Mouse (Mus musculus): ENCODE measurements around the gene Abhd16a. TPM values are rescaled to one million over a fixed set of nuclear protein-coding genes. Genes with fewer than 3 reads are reported as not detected.

Gene Abhd16a
- polyA plus RNA-seq, 1 experiment: 64.7 TPM

DNA sequence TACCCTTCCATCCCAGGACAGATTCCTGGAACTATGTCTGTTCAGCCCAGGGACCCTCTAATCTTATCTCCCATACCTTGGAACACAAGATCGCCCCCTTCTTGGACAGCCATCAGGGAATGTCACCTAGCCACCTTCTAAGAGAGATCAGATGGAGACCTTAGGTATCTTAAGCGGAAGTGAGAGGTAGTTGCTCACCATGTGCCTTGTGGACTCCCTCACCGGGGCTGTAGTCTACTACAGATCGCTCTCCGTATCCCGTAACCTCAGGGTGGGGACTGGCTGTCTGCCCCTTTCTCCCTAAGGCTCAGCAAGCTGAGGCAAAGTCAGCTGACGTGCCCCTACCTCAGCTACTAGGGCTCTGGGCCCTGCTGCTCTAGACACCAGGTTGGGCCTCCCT, 15.0 kb downstream of the Abhd16a start:
- Histone ChIP-seq H3K79me2 (ENCODE audit: control insufficient read depth, insufficient read depth) (no peaks in the 10 kb centered on the region), H3ac (ENCODE audit: control insufficient read depth, insufficient read length) (no peak overlapping the region), H3K4me2 (ENCODE audit: low read depth) (no peak overlapping the region), H3K36me3 (ENCODE audit: control insufficient read depth, insufficient read depth) (peaks cover 4% of the 10 kb centered on the region), H3K27me3 (ENCODE audit: control insufficient read depth, insufficient read depth, insufficient read length) (no peaks in the 10 kb centered on the region), H3K4me3 (no peak overlapping the region)
- TF ChIP-seq POLR2AphosphoS2 (IDR thresholded peaks at IDR 0.05; ENCODE audit: insufficient read length, low read depth) (no peak), SRF (IDR thresholded peaks at IDR 0.05; ENCODE audit: control insufficient read depth, insufficient read length, low read depth) (no peak), CEBPB (IDR thresholded peaks at IDR 0.05; ENCODE audit: insufficient read depth, poor library complexity, severe bottlenecking) (no peak), E2F4 (IDR thresholded peaks at IDR 0.05; ENCODE audit: insufficient read depth) (no peak), TCF12 (IDR thresholded peaks at IDR 0.05; ENCODE audit: insufficient read depth, poor library complexity, severe bottlenecking) (no peak), MAX (IDR thresholded peaks at IDR 0.05; ENCODE audit: low read depth) (no peak), USF1 (IDR thresholded peaks at IDR 0.05; ENCODE audit: low read depth) (no peak), REST (IDR thresholded peaks at IDR 0.05; ENCODE audit: insufficient read depth, insufficient read length) (no peak), POLR2A (IDR thresholded peaks at IDR 0.05; ENCODE audit: insufficient read length, low read depth) (no peak), MYOD1 (IDR thresholded peaks at IDR 0.05; ENCODE audit: control insufficient read depth in 1 of 3, insufficient read length in 2 of 3, low read depth in 2 of 3) (no peak)

DNA sequence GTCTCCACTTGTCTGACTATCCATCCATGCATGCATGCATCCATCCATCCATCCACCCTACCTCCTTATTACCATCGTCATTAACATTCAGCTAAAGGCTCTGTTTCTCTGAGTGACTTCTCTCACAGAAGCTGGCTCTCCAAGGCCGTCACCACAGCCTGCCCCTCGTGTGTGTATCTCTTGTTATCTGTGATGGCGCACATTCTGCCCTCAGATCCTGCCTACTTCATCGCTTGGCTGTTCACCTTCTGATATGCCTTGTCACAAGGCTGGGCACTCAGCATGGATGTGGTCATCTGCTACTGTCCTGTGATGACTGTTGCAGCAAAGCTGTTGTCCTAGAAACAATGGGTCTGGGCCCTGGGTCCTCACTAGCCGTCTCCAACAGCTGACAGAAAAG, 15.7 kb downstream of the Abhd16a start:
- H3K4me2 ChIP-seq (ENCODE audit: low read depth): no peak overlapping the region
- TF ChIP-seq POLR2A (IDR thresholded peaks at IDR 0.05; ENCODE audit: insufficient read length, low read depth): no peak
- no peak for TF ChIP-seq MAX (IDR thresholded peaks at IDR 0.05; ENCODE audit: low read depth)
- no peak for TF ChIP-seq USF1 (IDR thresholded peaks at IDR 0.05; ENCODE audit: low read depth)
- TF ChIP-seq E2F4 (IDR thresholded peaks at IDR 0.05; ENCODE audit: insufficient read depth): no peak
- TF ChIP-seq SRF (IDR thresholded peaks at IDR 0.05; ENCODE audit: control insufficient read depth, insufficient read length, low read depth): no peak
- TF ChIP-seq REST (IDR thresholded peaks at IDR 0.05; ENCODE audit: insufficient read depth, insufficient read length): no peak
- no peak for TF ChIP-seq TCF3 (IDR thresholded peaks at IDR 0.05; ENCODE audit: insufficient read length, low read depth)
- no peak for TF ChIP-seq MYOD1 (IDR thresholded peaks at IDR 0.05; ENCODE audit: control insufficient read depth in 1 of 3, insufficient read length in 2 of 3, low read depth in 2 of 3)
- no peak for TF ChIP-seq TCF12 (IDR thresholded peaks at IDR 0.05; ENCODE audit: insufficient read depth, poor library complexity, severe bottlenecking)
- TF ChIP-seq MYOG (IDR thresholded peaks at IDR 0.05; ENCODE audit: control insufficient read depth in 1 of 3, insufficient read depth in 1 of 3, insufficient read length in 2 of 3, low read depth in 2 of 3): no peak
- TF ChIP-seq CEBPB (IDR thresholded peaks at IDR 0.05; ENCODE audit: insufficient read depth, poor library complexity, severe bottlenecking): no peak
- no peak for TF ChIP-seq POLR2AphosphoS2 (IDR thresholded peaks at IDR 0.05; ENCODE audit: insufficient read length, low read depth)
- peaks cover 4% of the 10 kb centered on the region for H3K36me3 ChIP-seq (ENCODE audit: control insufficient read depth, insufficient read depth)
- H3K27me3 ChIP-seq (ENCODE audit: control insufficient read depth, insufficient read depth, insufficient read length): no peaks in the 10 kb centered on the region
- no peak overlapping the region for H3K4me3 ChIP-seq
- no peak overlapping the region for H3ac ChIP-seq (ENCODE audit: control insufficient read depth, insufficient read length)
- H3K79me2 ChIP-seq (ENCODE audit: control insufficient read depth, insufficient read depth): no peaks in the 10 kb centered on the region

DNA sequence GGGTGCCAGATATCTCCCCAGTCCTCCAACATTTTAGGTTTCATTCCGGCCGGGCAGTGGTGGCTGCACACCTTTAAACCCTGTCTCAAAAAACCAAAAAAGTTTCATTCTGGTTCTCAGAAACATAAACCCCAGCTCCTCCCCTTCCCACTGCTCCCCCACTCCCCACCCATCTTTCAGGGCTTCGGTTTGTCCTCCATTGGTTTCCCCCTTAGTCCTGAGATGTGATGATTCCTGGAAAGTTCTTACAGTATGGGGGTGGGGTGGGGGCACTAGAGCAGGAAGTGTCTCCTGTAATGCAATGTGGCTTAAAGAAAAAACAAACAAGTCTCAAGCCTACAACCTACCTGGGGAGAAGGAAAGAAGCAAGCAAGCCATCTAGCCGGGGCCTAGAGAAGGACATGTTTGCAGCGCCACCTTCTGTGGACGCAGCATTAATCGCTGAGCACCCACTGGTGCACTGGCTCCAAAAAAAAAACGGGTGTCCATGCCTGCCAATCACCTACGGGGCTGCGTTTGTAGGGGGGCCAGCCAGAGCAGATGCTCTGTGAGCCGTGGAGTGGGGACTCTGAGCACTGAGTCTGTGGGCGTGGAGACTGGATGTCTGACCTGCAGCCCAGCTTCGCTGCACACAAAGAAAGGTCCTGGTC, 16.8 kb downstream of the Abhd16a start:
- Histone ChIP-seq H3K4me2 (ENCODE audit: low read depth) (no peak overlapping the region), H3K79me2 (ENCODE audit: control insufficient read depth, insufficient read depth) (no peaks in the 10 kb centered on the region), H3ac (ENCODE audit: control insufficient read depth, insufficient read length) (no peak overlapping the region), H3K36me3 (ENCODE audit: control insufficient read depth, insufficient read depth) (no peaks in the 10 kb centered on the region), H3K4me3 (no peak overlapping the region), H3K27me3 (ENCODE audit: control insufficient read depth, insufficient read depth, insufficient read length) (no peaks in the 10 kb centered on the region)
- TF ChIP-seq CEBPB (IDR thresholded peaks at IDR 0.05; ENCODE audit: insufficient read depth, poor library complexity, severe bottlenecking): no peak
- no peak for TF ChIP-seq USF1 (IDR thresholded peaks at IDR 0.05; ENCODE audit: low read depth)
- no peak for TF ChIP-seq SRF (IDR thresholded peaks at IDR 0.05; ENCODE audit: control insufficient read depth, insufficient read length, low read depth)
- TF ChIP-seq MYOD1 (IDR thresholded peaks at IDR 0.05; ENCODE audit: control insufficient read depth in 1 of 3, insufficient read length in 2 of 3, low read depth in 2 of 3): no peak
- TF ChIP-seq MAX (IDR thresholded peaks at IDR 0.05; ENCODE audit: low read depth): no peak
- no peak for TF ChIP-seq TCF12 (IDR thresholded peaks at IDR 0.05; ENCODE audit: insufficient read depth, poor library complexity, severe bottlenecking)
- no peak for TF ChIP-seq E2F4 (IDR thresholded peaks at IDR 0.05; ENCODE audit: insufficient read depth)
- TF ChIP-seq POLR2AphosphoS2 (IDR thresholded peaks at IDR 0.05; ENCODE audit: insufficient read length, low read depth): no peak
- TF ChIP-seq TCF3 (IDR thresholded peaks at IDR 0.05; ENCODE audit: insufficient read length, low read depth): no peak
- TF ChIP-seq MYOG (IDR thresholded peaks at IDR 0.05; ENCODE audit: control insufficient read depth in 1 of 3, insufficient read depth in 1 of 3, insufficient read length in 2 of 3, low read depth in 2 of 3): no peak
- no peak for TF ChIP-seq POLR2A (IDR thresholded peaks at IDR 0.05; ENCODE audit: insufficient read length, low read depth)
- TF ChIP-seq REST (IDR thresholded peaks at IDR 0.05; ENCODE audit: insufficient read depth, insufficient read length): no peak

DNA sequence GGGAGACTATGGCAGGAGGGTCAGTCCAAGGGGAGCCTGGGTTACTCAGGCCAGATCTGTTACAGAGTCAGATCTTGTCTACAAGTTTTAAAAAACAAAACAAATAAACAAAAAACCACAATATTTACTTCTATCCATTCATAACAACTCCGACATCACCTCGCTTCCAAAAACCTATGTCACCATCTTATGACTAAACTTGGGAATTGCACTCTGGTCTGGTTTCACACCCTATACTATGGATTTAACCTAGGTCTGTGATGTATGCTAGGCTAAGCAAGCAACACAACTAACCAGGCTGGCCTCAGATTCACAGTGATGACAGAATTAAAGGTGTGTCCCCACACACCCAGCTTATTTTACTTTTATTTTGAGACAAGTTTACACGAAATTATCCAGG, 17.5 kb downstream of the Abhd16a start:
- Histone ChIP-seq H3K79me2 (ENCODE audit: control insufficient read depth, insufficient read depth) (no peaks in the 10 kb centered on the region), H3K4me2 (ENCODE audit: low read depth) (no peak overlapping the region), H3K4me3 (no peak overlapping the region), H3K36me3 (ENCODE audit: control insufficient read depth, insufficient read depth) (no peaks in the 10 kb centered on the region), H3K27me3 (ENCODE audit: control insufficient read depth, insufficient read depth, insufficient read length) (no peaks in the 10 kb centered on the region), H3ac (ENCODE audit: control insufficient read depth, insufficient read length) (no peak overlapping the region)
- TF ChIP-seq REST (IDR thresholded peaks at IDR 0.05; ENCODE audit: insufficient read depth, insufficient read length) (no peak), SRF (IDR thresholded peaks at IDR 0.05; ENCODE audit: control insufficient read depth, insufficient read length, low read depth) (no peak), MYOG (IDR thresholded peaks at IDR 0.05; ENCODE audit: control insufficient read depth in 1 of 3, insufficient read depth in 1 of 3, insufficient read length in 2 of 3, low read depth in 2 of 3) (no peak), MYOD1 (IDR thresholded peaks at IDR 0.05; ENCODE audit: control insufficient read depth in 1 of 3, insufficient read length in 2 of 3, low read depth in 2 of 3) (no peak), CEBPB (IDR thresholded peaks at IDR 0.05; ENCODE audit: insufficient read depth, poor library complexity, severe bottlenecking) (no peak), USF1 (IDR thresholded peaks at IDR 0.05; ENCODE audit: low read depth) (no peak), POLR2AphosphoS2 (IDR thresholded peaks at IDR 0.05; ENCODE audit: insufficient read length, low read depth) (no peak), E2F4 (IDR thresholded peaks at IDR 0.05; ENCODE audit: insufficient read depth) (no peak)
